Mouse (Mus musculus) midbrain, embryonic 14.5 days (tissue): ENCODE data around the gene Csnk1d. TPM values are rescaled to one million over a fixed set of nuclear protein-coding genes. Genes with fewer than 3 reads are reported as not detected.

Experiments used
- ATAC-seq: fragments of 200-750 bp; cut with Nextera tagmentation; 2 replicates; pipeline ENCODE4 v1.8.0; 2017; ENCODE audit warnings: moderate number of reproducible peaks, moderate library complexity; ENCODE audit not compliant: low FRiP score, low TSS enrichment
- DNase-seq: peaks from one replicate; pipeline ENCODE4 v3.0.0-alpha.2; 2015
- H3K27ac ChIP-seq: fragments of 300-500 bp; sonication (generic); replicated peaks from 2 replicates; pipeline ENCODE4 v1.5.1; 2014; ENCODE audit warnings: mild to moderate bottlenecking, low read depth, low read length, moderate library complexity
- H3K27me3 ChIP-seq: fragments of 300-500 bp; sonication (generic); 2 replicates; pipeline ENCODE4 v1.6.1; 2014; ENCODE audit warnings: low read length, control low read depth, mixed read lengths; ENCODE audit not compliant: control insufficient read depth, insufficient read depth
- H3K36me3 ChIP-seq: fragments of 300-500 bp; sonication (generic); 2 replicates; pipeline ENCODE4 v1.6.1; 2014; ENCODE audit warnings: low read length, control low read depth; ENCODE audit not compliant: control insufficient read depth, insufficient read depth
- H3K4me1 ChIP-seq: fragments of 300-500 bp; sonication (generic); 2 replicates; pipeline ENCODE4 v1.6.1; 2014; ENCODE audit warnings: mild to moderate bottlenecking, antibody characterized with exemption, low read length, control low read depth; ENCODE audit not compliant: control insufficient read depth, insufficient read depth
- H3K4me2 ChIP-seq: fragments of 300-500 bp; sonication (generic); 2 replicates; pipeline ENCODE4 v1.6.1; 2014; ENCODE audit warnings: mild to moderate bottlenecking, low read length, moderate library complexity
- H3K4me3 ChIP-seq: fragments of 300-500 bp; sonication (generic); replicated peaks from 2 replicates; pipeline ENCODE4 v1.5.1; 2014; ENCODE audit warnings: low read depth, low read length
- H3K9ac ChIP-seq: fragments of 300-500 bp; sonication (generic); replicated peaks from 2 replicates; pipeline ENCODE4 v1.6.1; 2014; ENCODE audit warnings: mild to moderate bottlenecking, low read length, moderate library complexity
- H3K9me3 ChIP-seq: fragments of 300-500 bp; sonication (generic); 2 replicates; pipeline ENCODE4 v1.6.1; 2016; ENCODE audit warnings: low read length, control low read depth, mixed read lengths; ENCODE audit not compliant: control insufficient read depth
- WGBS: fragments of 180-500 bp; shearing (Covaris S2); extraction: QIAGEN DNeasy Blood & Tissue Kit; methylation state at CpG from one replicate; pipeline ENCODE4 v1.1.7; 2014; 5-methylcytosine and 5-hydroxymethylcytosine counted together
- polyA plus RNA-seq: library from polyadenylated mRNA; unstranded; fragments of >200 nt; fragmentation: Nextera tagmentation; extraction: Ambion mirVana; gene quantifications from 2 replicates; pipeline ENCODE4 v1.2.1, GENCODE M21; 2014

The Csnk1d gene
- polyA plus RNA-seq, 1 experiment from 2014 or later, result 85.8 TPM

DNA sequence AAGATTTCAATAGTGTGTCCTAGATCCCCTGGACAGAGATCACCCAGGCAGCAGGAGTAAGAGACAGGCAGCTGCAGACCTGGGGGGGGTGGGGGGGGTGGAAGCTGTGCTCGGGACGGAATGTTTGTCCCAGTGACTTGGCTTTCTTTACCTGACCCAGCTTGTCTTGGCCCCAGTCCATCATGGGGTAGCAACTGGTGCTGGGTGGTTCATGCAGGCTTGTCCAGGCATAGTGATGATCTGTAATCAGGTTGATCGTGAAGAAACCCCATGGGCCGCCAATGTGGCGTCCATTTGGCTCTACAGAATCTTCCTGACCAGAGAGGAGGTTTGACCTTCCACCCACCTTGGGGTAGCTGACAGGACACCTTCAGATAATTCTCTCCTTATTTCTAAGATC is 45.2 kb downstream of the Csnk1d start:
- Histone ChIP-seq H3K36me3 (no peaks in the 10 kb centered on the region), H3K9ac (no peak overlapping the region), H3K9me3 (no peaks in the 10 kb centered on the region), H3K27ac (no peak overlapping the region), H3K4me2 (no peak overlapping the region), H3K4me1 (peaks cover 1% of the 10 kb centered on the region), H3K27me3 (peaks cover 27% of the 10 kb centered on the region), H3K4me3 (no peak overlapping the region)
- 86% methylated on average over 5 of the region's 5 CpGs for WGBS
- ATAC-seq, result no peak
- DNase-seq, result no peak

DNA sequence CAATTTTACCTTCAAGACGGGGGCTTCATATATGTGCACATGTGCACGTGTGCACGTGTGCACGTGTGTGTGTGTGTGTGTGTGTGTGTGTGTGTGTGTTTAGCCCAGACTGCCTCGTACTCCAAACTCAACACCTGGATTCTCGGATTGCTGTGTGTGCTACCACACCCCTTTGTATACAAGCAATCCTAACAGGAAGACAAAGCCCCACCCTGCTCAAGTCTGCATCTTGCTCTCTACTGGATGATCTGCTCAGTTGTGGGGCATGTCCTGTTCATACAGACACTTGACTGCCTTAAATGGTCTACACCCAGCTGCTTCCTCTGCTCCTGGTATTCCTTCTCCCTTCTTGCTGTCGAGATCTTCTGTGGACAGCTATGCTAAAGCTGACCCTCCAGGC is 45.9 kb downstream of the Csnk1d start:
- 84% methylated on average over 7 of the region's 7 CpGs for WGBS
- H3K4me1 ChIP-seq, result no peaks in the 10 kb centered on the region
- H3K4me2 ChIP-seq, result no peak overlapping the region
- DNase-seq (no peak), ATAC-seq (no peak)
- H3K27ac ChIP-seq, result no peak overlapping the region
- H3K9ac ChIP-seq, result no peak overlapping the region
- no peaks in the 10 kb centered on the region for H3K36me3 ChIP-seq
- no peak overlapping the region for H3K4me3 ChIP-seq
- H3K9me3 ChIP-seq, result no peaks in the 10 kb centered on the region
- peaks cover 24% of the 10 kb centered on the region for H3K27me3 ChIP-seq

DNA sequence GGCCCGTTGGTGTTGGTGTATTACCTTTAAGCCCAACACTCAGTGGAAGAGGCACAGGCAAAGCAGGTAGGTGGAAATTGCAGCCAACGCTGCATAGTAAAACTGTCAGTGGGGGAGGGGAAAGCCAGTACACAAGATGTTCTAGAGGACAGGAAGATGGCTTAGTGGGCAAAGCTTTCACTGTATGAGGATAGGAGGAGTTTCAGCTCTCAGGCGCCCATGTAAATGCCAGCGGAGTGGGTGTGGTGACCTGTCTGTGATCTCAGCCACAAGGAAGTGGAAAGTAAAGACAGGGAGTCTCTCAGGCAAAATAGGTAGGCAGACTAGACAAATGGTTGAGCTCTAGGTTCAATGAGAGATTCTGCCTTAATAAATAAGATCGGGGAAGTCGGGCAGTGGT is 50.2 kb downstream of the Csnk1d start:
- no peak overlapping the region for H3K9ac ChIP-seq
- no peaks in the 10 kb centered on the region for H3K9me3 ChIP-seq
- no peaks in the 10 kb centered on the region for H3K36me3 ChIP-seq
- H3K27ac ChIP-seq, result no peak overlapping the region
- ATAC-seq (no peak), DNase-seq (no peak)
- no peak overlapping the region for H3K4me2 ChIP-seq
- 90% methylated on average over 6 of the region's 6 CpGs for WGBS
- no peak overlapping the region for H3K4me3 ChIP-seq
- no peaks in the 10 kb centered on the region; the same call in 1 of the 2 replicates for H3K27me3 ChIP-seq
- H3K4me1 ChIP-seq, result no peaks in the 10 kb centered on the region

DNA sequence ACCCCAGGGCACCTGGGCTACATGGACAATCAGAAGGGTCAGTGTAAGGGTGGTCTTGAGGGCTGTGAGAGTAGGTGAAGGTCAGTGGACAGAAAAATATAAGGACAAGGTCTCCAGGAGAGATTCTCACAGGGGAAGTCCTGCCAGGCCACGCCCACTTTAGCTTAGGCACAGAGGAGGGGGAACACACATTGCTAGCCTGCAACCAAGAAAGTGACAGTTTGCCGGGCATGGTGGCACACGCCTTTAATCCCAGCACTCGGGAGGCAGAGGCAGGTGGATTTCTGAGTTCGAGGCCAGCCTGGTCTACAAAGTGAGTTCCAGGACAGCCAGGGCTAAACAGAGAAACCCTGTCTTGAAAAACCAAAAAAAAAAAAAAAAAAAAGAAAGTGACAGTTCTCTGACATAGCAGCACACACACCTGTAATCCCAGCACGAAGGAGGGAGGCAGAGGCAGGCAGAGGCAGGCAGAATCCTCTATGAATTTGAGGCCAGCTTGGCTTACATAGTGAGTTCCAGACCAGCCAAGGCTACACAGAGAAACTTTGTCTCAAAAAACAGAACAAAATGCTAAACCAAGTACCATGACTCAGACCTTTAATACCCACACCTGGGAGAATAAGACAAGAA is 51.3 kb downstream of the Csnk1d start:
- 72% methylated on average over 6 of the region's 6 CpGs for WGBS
- no peak for ATAC-seq
- H3K27me3 ChIP-seq, result no peaks in the 10 kb centered on the region; the same call in 1 of the 2 replicates
- H3K27ac ChIP-seq, result no peak overlapping the region
- no peaks in the 10 kb centered on the region for H3K36me3 ChIP-seq
- H3K4me3 ChIP-seq, result no peak overlapping the region
- no peak overlapping the region for H3K9ac ChIP-seq
- no peak for DNase-seq
- no peaks in the 10 kb centered on the region for H3K9me3 ChIP-seq
- H3K4me2 ChIP-seq, result no peak overlapping the region
- no peaks in the 10 kb centered on the region for H3K4me1 ChIP-seq

- no peak for ATAC-seq
- H3K36me3 ChIP-seq, result no peaks in the 10 kb centered on the region
- H3K27me3 ChIP-seq, result no peaks in the 10 kb centered on the region; the same call in 1 of the 2 replicates
- no peak overlapping the region for H3K9ac ChIP-seq
- H3K4me3 ChIP-seq, result no peak overlapping the region
- no peaks in the 10 kb centered on the region for H3K4me1 ChIP-seq
- no peak for DNase-seq
- H3K4me2 ChIP-seq, result no peak overlapping the region
- H3K9me3 ChIP-seq, result no peaks in the 10 kb centered on the region
- H3K27ac ChIP-seq, result no peak overlapping the region
- WGBS, result 54% methylated on average over 4 of the region's 4 CpGs
Measured at GRCm38 (mm10) chr11:120938795-120939194, 52.3 kb downstream of the Csnk1d start.

GRCm38 (mm10) chr11:120937976-120938375 is 53.2 kb downstream of the Csnk1d start:
- Histone ChIP-seq H3K9me3 (no peaks in the 10 kb centered on the region), H3K4me1 (no peaks in the 10 kb centered on the region), H3K4me3 (no peak overlapping the region), H3K27me3 (no peaks in the 10 kb centered on the region; the same call in 1 of the 2 replicates), H3K4me2 (no peak overlapping the region), H3K36me3 (no peaks in the 10 kb centered on the region), H3K9ac (no peak overlapping the region), H3K27ac (no peak overlapping the region)
- 94% methylated on average over 1 of the region's 1 CpGs for WGBS
- ATAC-seq (no peak), DNase-seq (no peak)

- H3K4me2 ChIP-seq, result peak within 1 kb of the TSS; percentile 66
- 0 out of 2 replicates have a peak within 1 kb of the TSS, but pooled peaks have one; percentile 28 for H3K27ac ChIP-seq
- H3K27me3 ChIP-seq, result no peaks in the 10 kb centered on the region
- H3K9ac ChIP-seq, result peak within 1 kb of the TSS; percentile 58
- H3K4me3 ChIP-seq, result peak within 1 kb of the TSS; percentile 67
- H3K4me1 ChIP-seq, result no peaks in the 10 kb centered on the region
- DNase-seq (peak; percentile 94), ATAC-seq (peak; percentile 84)
- H3K9me3 ChIP-seq, result no peaks in the 10 kb centered on the region
- no peaks in the 10 kb centered on the region for H3K36me3 ChIP-seq
- 8% methylated on average over 44 of the region's 44 CpGs for WGBS
Measured at GRCm38 (mm10) chr11:120932564-120933398, 58.3 kb downstream of the Csnk1d start, which contains the start of gene Ccdc57. Gene Ccdc57 (minus strand): TSS chr11:120932872.

DNA sequence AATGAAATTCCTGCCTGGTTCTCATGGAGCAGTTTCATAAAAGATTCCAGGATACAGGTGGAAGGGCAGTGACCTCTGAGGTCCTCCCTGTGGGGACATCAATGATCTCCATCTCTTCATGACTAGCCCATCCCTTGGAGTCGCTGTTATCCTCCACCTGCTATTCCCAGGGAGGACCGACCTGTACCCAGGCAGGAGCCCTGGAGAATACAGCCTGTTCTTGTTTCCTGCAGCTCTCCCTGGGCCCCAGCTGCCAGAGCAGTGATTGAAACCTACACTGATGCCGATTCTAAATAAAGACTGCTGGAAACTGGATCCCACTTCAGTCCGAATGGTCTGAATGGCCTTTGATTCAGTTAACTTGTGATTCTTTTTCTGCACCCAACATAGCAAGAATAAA is 59.7 kb downstream of the Csnk1d start:
- Histone ChIP-seq H3K36me3 (no peaks in the 10 kb centered on the region), H3K4me3 (no peak overlapping the region), H3K27me3 (no peaks in the 10 kb centered on the region), H3K4me2 (no peak overlapping the region), H3K9ac (no peak overlapping the region), H3K27ac (no peak overlapping the region), H3K4me1 (no peaks in the 10 kb centered on the region), H3K9me3 (no peaks in the 10 kb centered on the region)
- 96% methylated on average over 4 of the region's 4 CpGs for WGBS
- DNase-seq, result no peak
- no peak for ATAC-seq
